Mouse (Mus musculus): ENCODE results near the gene Ush2a.

The Ush2a gene

DNA sequence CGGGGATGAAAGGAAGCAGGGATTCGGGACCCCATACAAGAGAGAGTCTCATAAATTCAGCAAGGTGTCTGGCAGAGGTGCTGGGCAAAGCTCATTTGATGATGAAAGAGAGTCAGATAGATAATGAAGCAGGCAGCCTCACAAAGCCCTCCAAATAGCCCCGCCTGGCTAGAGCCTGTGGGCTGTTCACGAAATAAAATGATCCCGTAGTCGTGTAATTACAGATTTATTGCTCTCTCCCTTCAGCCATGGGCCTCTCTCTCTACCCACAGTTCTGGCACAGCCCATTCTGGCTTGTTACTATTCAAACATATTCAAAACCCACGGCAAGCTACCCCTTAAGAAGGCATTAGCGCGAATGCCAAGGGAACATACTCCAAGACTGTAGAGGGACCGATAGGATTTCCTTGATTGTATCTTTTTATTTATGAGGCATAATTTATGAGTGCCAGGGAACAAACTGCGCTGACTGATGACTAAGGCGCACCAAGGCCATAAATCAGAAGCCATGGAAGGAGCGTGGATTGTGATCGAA lies 675.5 kb downstream of the Ush2a start:
- no peak for DNase-seq

DNA sequence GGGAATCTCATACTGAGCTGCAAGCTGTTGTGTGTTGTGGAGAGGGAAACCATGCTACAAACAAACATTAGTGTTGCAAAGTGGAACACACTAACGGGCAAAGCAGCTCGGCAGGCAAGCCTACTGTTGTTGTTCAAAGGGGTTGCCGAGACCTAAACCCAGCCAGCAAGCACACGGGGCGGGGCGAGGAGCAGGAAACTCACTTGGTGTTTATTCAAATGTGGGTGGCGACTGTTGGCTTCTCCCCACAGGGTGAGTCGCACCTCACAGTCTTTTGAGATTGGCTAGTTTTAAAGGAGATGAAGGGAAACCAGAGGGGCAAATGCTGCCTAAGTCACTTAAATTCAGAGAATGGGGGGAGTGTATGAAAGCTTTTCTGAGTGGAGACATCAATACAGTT lies 683.5 kb downstream of the Ush2a start:
- DNase-seq: no peak

DNA sequence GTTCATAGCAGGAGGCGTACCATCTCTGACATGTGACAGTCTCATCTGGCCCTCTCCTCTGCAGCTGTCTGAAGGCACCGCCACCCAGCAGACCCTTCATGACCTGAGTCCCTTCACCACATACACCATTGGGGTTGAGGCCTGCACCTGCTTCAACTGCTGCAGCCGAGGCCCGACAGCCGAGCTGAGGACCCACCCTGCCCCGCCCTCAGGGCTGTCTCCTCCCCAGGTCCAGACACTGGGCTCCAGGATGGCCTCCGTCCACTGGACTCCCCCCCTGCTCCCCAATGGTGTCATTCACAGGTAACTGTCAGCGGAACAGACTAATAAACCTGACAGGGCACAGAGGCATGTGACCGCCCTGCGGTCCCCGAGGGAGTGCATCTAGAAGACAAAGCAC lies 685.0 kb downstream of the Ush2a start:
- no peak for DNase-seq

DNA sequence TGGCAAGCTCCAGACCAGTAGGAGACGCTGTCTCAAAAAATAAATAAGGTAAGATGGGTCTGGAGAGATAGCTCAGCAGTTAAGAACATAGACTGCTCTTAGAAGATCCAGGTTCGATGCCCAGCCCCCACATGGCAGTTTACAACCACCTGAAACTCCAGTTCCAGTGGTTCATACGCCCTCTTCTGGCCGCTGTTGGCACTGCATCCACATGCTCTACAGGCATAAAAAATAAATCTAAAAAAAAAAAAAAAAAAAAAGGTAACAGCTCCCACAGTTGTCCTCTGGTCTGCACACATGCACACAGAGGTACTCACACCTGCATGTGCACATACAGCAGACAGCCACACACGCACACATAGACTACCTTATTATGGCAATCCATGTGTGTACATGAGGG lies 686.0 kb downstream of the Ush2a start:
- DNase-seq: no peak

DNA sequence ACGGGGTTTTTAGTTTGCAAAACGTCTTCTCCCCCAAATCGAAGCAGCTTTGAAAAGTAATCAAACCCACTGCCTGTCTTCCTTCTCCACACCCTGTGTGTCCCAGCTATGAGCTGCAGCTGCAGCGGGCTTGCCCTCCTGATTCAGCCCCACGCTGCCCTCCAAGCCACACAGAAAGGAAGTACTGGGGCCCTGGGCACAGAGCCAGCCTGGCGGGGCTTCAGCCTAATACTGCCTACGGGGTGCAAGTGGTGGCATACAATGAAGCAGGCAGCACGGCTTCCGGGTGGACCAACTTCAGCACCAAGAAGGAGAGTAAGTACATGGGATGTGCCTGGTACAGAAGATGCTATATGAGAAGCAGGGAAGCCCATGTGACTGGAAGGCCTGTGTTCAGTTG lies 686.5 kb downstream of the Ush2a start:
- DNase-seq: no peak

DNA sequence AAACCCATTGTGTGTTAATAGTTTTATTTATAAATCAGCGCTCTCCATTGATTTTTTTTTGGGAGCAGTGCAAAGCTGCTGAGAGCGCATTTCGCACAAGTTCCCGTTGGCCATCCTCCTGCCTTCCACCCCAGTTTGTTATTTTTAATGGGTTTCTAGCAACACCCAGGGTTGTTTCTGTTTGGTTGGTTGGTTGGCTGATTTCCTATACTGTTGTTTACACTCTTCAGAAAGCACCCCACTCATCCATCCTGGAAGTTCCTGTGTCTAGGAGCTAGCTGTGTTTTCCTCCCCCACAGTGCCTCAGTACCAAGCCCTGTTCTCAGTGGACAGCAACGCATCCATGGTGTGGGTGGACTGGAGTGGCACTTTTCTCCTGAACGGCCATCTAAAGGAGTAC lies 689.3 kb downstream of the Ush2a start:
- no peak for DNase-seq

DNA sequence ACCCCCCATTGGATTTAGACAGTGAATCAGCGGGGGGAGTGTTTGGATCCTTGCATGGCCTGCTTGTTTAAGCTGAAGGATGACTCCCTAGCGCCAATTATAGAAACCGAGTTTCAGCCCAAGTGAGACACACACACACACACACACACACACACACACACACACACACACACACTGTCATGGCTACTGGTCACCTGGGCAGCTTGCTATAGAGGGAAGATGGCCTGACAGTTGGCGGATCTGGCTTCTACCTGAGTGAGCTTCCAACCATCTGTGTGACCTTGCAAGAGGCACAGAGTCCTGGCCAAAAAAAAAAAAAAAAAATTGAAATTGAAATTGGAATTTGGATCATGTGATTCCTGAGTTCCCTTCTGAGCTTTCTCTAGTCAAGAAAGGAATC lies 690.7 kb downstream of the Ush2a start:
- DNase-seq: no peak

DNA sequence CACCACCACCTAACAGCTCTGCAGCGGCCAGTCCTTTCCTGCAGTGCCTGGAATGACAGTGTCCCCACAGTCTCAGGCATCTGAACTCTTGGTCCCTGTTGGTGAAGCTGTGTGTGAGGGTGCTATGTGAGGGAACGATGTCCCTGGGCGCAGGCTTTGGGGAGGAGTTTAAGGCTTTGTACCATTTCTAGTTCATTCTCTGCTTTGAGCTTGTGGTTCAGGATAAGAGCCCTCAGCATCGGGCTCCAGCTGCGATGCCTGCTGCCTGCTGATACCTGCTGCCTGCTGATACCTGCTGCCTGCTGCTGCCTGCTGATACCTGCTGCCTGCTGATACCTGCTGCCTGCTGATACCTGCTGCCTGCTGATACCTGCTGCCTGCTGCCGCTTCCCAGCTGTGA lies 711.3 kb downstream of the Ush2a start:
- no peak for DNase-seq

DNA sequence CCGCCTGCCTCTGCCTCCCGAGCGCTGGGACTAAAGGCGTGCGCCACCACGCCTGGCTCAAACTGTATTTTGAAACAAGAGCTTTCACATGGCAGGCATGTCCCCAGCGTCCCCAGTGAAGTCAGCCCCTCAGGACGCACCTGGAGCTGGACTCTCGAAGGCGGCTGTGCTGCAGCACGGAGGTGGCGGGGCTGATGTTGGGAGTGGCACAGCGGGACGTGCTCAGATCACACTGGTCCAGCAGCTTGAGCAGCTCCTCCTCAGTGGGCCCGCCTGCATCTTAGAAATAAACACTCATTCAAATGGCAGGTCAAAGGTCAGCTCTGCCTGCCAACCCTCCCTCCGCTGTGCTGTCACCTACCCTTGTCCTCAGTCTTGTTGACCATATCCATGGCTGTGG lies 712.1 kb downstream of the Ush2a start:
- DNase-seq: no peak

DNA sequence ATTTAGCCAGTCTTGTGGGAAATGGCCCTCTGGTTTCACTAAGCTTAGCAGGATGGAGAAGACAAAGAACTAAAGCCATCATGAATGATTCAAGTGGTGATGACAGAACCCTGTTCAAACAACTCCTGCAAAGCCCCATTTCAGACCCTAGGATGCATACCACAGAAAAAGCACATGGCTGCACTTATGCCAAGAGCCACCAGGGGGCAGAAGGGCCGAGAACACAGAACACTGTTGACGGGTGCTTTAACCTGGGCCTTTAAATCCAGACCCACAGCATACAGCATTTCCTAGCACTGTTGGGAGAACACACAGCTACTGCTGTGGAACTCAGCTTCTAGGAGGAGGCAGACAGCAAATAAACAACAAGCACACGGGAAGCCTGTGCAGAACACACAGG lies 718.2 kb downstream of the Ush2a start:
- no peak for DNase-seq

DNA sequence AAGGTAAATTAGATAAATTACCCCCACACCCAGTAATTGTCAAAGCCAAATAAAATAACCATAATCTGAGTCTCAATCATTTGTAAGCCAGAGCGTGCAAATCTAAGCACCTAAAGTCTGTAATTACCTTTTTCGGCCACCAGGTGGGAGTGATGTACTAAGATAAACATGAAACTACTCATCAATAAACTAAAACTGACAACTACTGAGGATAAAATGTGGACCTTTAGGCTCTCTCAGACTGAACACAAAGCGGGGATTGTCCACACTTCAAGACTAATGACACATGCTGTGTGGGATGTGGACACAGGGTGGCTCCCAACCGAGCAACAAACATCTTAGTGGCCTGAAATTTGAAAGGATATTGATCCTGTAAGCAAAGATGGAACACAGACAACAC lies 731.4 kb downstream of the Ush2a start:
- DNase-seq: no peak

DNA sequence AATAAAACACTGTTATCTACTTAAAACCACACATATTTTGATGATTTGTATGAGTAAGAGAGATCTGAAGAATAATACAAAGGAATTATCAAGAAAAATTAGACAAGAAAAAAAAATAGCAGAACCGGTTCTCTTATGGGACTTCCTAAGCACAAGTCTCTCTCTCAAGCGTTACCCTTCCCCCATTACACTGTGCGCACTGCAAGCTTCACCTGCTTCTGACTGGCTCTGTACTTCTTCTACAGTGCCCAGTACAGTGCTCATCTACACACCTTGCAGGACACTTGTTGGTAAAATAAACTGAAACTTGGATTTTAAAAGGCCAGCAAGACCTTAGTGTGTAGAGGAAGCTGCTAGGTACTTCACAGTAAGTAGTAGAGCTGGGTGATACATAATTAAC lies 736.1 kb downstream of the Ush2a start:
- DNase-seq: no peak

DNA sequence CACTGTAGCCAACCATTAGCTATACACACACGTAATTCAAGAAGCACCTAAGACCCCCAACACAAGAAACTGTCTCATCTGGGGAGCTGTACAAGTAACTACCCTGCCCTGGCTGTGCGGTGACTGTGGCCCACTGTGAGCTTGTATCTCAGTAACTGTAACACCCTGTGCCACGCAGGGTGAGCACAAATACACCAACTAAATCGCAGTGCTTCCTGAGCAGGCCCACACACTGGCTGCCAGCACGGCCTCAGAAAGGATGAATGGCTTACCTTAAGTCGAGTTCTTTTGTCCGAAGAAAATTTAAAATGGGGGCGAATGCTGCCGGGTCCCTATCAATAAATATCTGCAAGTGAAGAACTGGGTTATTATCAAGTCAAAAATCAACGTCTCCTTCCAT lies 738.2 kb downstream of the Ush2a start:
- DNase-seq: no peak

DNA sequence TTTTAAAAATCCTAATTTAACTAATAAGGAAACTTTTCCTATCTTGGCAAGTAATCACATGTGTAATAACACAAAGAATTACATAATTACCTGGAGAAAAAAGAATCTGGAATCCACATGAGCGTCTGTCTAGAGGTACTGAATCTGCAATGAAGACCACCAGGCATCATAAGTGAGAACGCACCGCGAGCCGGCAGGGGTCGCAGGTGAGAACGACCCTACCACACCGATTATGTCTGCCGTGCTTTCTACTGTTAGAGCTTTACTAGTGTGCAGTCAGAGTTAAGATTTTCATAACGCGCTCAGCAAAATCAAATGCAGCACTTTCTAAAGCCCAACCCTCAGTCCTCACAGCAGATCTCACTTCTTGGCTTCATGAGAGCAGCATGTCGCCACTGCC lies 740.0 kb downstream of the Ush2a start:
- DNase-seq: no peak

DNA sequence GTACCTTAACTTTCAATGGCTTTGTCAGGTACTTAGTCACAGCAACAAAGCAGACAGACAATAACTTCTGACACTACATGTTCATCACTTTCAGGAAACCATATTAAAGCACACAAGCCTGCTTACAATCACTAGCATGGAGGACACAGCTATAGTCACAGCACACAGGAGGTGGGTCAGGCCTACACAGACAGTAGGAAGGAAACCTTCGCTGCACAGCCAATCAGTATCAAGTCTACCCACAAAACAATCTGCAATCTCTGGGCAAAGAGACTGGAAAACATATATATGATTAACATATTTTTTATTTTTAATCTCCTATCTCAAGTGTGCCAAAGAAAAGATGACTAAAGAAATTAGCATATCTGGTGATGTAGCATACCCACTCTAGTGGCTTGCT lies 743.0 kb downstream of the Ush2a start:
- no peak for DNase-seq

DNA sequence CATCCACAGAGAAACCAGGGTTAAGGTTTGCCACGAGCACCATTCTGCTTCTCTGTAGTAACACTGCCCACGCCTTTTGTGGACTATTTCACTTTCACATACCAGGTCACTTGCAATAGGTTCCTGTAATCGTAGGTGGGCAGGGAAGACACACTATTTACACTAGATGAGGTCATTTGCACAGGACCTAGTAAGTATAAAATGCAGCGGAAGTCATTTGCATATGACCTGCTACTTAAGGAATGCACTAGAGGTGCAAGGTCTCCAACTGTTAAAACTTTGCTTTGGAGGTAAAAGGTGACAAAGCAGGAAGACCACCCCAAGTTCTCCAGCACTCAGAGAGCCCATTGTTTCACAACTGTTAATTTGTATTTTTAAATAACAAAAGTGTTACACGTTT lies 744.4 kb downstream of the Ush2a start:
- DNase-seq: no peak

DNA sequence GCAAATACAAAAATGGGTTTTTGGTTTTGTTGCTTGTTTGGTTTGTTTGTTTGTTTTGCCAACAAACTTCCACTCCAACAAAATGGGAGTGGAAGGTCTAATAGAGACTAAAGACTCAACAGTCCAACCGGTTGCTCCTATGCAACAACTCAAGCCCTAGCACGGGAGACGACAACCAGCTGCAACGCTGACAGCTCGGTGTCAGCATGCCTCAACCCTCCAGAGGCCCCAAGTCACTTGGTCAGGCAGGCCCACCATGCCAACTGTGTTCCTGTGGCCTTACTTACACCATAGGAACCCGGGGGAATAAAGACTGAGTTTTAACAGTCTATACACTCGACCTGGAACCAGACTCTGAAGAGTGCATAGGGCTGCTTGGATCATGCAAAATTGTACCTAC lies 745.0 kb downstream of the Ush2a start:
- no peak for DNase-seq

DNA sequence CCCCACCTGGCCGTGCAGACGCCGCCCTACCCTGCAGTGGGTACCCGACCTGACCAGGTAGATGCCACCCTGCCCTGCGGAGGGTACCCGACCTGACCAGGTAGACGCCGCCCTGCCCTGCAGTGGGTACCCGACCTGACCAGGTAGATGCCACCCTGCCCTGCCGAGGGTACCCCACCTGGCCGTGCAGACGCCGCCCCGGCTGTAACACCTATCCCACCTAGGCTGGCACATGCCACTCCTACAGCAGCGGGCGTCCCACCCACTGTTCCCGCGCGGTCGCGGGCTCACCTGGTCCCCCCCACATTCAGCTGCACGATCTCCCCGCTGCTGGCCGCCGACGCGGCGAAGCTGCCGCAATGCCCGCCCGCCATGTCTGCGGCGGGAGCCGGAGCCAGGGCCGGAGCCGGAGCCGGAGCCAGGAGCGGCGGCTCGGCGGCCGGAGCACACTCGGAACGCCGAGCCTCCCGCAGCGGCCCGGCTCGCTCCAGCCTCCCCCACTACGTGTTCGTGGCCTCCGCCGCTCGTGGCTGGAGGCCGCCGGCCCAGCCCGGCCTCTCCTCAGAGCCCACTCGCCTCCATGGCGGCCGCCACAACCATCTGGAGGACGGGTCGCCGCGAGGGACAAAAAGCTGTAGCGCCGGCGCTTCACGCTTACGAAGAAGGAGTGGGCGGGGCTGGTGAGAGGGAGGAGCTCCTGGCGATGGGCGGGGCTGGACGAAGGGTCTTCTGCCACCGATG lies 745.6 kb downstream of the Ush2a start, which contains the start of gene Kctd3:
Gene Kctd3 (minus strand): TSS at position 603 of the 741 bp plus-strand sequence.
- DNase-seq: peak; percentile 86

DNA sequence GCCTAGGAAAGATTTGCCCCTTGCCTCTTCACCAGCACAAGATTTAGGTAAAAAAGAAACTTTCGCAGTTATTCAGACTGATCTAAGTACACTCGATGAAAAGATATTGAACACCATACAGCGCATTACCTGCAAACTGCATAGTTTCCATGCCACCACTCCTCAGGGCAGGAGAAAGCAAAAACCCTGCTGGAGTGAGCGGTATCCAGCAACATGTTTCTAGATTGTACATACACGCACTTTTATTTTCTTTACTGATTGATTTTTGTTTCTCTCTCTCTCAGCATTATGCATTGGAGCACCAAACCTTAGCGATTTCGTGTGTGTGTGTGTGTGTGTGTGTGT lies 746.1 kb downstream of the Ush2a start:
- DNase-seq: no peak

DNA sequence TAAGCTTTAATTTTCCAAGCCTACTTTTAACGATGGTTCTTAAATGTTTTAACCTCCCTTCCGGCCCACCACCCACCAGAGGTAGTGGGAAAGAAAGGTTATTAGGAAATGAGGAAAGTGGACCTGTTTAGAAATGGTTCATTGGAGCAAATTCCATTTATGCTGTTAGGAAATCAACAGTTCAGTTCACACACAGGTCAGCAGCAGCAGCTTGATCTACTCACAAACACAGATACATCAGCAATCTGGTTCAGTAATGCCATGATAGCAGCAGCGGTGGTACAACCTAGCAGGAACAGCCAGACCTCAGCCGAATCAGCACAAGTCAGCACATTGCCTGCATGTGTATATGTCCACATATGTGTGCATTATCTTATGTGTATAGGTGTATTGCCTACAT lies 748.8 kb downstream of the Ush2a start:
- DNase-seq: no peak

DNA sequence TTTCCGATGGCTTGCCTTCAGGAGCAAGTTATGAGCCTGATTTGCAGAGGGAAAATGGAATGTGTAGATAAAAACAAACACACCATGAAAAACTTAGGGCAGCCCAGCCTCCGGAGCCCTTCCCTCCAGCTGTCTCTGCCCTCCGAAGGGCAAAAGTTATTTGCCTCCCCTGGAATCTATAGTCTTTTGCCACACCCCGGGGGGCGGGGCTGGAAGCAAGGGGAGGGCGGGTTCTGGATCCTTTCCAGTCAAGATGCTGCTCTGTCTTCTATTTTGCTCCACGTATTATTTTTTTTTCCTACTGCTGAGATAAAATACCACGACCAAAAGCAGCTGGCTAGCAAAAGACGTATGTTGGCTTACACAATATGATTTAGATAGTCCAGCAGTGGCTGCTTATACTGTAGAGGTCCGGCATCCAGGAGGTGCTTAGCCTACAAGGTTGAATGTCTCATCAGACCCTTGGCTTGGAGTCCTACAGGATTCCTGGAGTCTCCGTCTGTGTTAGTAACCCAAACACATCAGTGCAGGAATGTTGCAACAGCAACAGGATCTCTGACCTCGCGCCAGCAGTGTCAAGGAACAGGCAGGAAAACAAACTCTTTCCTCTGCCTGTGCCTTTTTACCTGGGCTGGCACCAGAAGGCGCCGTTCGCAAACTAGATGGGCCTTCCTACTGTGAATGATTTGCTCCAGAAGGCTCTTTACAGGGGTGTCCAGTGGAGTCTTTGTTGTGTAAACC lies 751.2 kb downstream of the Ush2a start:
- no peak for DNase-seq

DNA sequence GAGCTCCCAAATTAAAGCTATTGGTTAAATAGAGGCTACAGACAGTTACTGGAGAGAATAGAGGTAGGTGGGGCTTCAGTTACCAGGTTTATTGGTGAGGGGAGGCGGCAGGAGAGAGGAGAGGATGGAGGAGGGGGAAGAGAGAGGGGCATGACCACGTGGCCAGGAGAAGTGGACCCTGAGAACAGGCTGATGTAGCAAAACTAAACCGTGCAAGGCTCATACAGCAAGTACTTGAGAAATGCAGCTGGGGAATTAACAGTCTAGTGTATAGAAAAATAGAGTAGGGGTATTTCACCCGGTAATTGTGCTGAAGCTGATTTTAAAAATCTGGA lies 751.7 kb downstream of the Ush2a start:
- no peak for DNase-seq
